Mouse (Mus musculus) neutrophil, adult 5-6 weeks (primary cell): ENCODE results near the gene Slc36a4. TPM values are rescaled to one million over a fixed set of nuclear protein-coding genes. Genes with fewer than 3 reads are reported as not detected.

Source experiments
- ATAC-seq: fragments of 151-379, 151-347 bp; 2 replicates; pipeline ENCODE4 v1.8.0; 2017; ENCODE audit warnings: mild to moderate bottlenecking, moderate TSS enrichment; ENCODE audit not compliant: insufficient number of reproducible peaks, poor library complexity, low FRiP score, severe bottlenecking; ENCODE audit errors: extremely low read depth
- total RNA-seq: library from RNA; stranded (forward); fragments of 200-1000 nt; gene quantifications from 2 replicates; pipeline ENCODE4 v1.2.3, GENCODE M21; 2017

Slc36a4 gene
- total RNA-seq, 1 experiment from 2014 or later: 4.1 TPM

- no peak for ATAC-seq
These were observed 11.0 kb downstream of the Slc36a4 start for GRCm38 (mm10) chr9:15720556-15720955.

DNA sequence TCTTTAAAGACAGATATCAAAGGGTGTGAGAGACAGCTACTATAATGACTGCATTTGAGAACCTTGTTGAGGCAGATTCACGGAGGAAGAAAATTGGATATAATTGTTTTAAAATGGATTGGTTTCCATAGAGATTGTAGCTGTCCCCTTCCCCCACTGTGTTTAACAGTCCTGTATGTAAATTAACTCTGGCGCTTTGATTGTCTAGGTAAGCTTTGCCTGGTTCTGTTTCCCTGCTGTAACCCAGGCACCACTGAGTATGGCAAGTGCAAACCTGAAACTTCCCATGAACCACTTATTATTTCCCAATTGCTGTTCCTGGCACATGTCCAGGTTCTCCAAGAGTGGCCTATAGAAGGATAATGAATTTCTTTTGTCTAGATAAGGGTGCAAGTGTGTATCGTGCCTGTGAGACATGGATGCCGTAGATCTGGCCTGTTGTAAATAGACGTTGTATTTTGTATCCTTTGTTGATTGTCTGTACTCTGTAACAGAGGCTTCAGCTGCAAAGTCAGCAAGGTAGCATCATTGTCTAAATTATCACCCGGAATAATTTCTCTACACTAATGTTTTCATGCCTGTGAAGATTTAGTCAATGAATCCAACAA lies 11.8 kb downstream of the Slc36a4 start:
- ATAC-seq: no peak

GRCm38 (mm10) chr9:15722506-15722905 lies 13.0 kb downstream of the Slc36a4 start:
- no peak for ATAC-seq

GRCm38 (mm10) chr9:15727168-15727567 lies 17.6 kb downstream of the Slc36a4 start:
- ATAC-seq: no peak

DNA sequence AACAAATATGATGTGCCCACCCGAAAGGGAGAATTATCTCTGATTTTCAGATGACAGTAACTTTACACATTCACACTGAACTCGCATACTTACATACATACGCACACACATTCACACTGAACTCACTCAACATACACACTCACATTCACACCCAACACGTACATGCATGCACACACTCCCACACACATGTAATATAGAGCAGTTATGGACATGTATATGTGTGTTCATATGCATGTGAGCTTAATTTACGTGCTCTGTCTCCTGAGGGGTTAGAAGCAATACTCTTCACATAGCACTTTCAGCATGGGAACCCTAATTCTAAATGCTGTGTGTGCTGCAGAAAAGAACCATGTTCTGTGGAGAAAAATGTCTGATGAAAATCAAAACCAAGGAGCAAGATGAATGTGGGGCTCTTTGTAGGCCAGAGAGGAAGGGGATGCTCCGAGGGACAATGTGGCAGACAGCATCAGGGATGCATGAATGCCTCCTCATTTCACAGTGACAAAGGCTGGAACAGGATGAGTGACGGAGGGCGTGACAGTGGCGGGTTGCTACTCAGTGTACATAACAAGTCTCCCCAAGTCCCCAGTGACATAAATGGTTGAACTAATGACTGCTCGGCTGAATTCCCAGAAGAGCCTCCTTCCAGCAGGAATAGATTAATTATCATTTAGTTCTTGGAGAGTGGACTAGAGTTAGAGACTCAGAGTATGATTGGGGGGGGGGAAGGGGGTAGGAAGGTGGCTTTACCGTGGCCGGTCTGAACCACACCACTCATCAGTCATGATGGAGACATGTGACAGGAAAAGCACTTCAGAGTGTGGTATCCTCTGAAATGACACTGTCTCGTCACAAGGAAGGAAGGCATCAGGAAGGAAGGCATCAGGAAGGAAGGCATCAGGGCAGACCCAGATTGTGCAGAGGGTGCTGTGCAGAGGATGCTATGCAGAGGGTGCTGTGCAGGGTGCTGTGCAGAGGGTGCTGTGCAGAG lies 22.5 kb downstream of the Slc36a4 start:
- ATAC-seq: no peak

DNA sequence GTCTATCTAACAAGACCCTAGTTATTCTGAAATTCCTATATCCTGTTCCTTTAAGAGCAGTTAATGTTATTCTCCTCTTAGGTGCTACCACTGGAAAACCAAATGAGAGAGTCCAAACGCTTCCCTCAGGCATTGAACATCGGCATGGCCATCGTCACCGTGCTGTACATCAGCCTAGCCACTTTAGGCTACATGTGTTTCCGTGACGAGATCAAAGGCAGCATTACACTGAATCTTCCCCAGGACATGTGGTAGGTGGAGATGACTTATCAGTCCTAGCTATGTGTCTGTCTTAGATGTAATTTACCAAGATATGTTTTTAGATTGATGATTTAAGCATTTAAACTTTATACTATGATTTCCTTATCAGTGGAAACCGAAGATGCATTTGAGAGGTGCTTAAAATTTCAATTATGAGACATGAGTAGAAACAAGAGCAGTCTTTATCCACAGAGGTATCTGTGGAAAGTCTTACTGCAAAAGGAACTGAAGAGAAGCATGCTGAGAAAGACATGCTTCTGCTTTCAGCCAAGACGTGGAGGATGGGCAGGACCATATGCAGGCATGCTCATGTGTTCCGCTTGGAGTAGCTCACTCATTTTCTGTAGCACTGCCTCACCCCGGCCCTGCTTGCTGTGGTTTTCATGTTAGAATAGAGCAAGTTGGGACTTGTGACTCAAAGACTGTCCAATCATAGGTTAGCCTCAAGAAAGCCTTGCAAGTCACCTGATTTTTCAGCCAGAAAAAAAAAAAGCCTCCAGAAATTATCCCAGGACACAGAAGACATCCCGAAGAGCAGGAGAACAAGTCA lies 24.7 kb downstream of the Slc36a4 start:
- ATAC-seq: no peak

GRCm38 (mm10) chr9:15734867-15735131 lies 25.3 kb downstream of the Slc36a4 start:
- ATAC-seq: no peak

GRCm38 (mm10) chr9:15737522-15737921 lies 28.0 kb downstream of the Slc36a4 start:
- ATAC-seq: no peak

DNA sequence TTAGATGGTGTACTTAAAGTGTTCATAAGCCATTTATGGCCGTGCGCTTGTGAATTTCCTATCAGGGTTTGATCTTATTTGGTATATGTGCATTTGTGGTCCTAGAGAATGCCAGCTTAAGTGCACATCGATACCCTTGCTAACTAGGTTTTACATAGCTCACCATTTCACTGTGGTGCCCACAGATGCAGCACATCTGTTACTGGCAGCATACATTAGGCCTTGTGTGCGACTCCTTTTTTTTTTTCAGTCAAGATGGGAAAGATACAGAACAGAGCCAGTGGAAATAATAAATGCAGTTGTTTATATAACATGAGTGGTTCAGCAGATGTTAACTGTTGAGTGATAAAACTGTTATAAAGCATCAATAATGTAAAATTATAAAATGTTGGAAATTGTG lies 31.9 kb downstream of the Slc36a4 start:
- no peak for ATAC-seq

DNA sequence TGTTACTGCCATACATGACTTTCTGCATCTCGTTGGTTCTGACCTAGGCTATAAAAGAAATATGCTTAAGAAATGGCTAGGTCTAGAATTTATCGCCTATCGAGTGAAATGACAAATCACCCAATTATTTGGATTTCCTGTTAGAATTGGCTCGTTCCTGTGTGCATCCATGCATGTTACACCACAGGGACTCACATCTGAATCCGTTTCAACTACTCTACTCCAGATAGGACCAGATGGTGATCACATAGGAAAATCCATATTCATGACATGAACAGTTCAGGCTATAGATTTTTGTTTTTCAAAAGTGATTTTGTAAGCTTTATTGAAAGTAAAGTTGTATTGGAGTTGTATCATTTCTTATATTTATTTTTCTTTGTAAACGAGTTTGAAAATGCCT lies 32.4 kb downstream of the Slc36a4 start:
- no peak for ATAC-seq

DNA sequence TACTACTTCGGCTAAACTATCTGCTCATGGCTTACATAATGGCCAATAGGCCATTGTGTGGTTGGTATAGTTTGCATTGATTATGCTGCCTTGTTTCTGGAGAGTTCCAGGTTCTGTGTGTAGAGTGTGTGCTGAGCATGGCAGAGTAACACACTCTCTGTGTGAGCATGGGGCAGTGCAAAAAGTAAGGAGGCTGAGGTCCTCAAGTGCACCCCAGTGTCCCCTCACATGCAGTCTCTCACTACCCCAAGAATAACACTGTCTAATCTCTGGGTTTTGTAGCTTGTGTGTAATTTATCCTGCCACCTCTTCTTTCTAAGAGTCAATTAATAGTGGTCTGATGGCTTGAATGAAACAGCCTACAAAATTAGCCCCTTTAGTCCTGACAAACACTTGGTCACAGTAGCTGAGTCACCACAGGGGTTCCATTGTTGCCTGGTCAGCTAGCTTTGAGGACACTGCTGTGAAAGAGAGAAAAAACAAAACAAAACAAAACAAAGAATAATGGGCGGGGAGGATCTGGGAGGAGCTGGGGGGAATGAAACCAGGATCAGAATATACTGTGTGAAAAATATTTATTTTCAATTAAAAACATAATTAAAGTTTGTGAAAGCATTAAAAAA lies 36.6 kb downstream of the Slc36a4 start:
- ATAC-seq: no peak

DNA sequence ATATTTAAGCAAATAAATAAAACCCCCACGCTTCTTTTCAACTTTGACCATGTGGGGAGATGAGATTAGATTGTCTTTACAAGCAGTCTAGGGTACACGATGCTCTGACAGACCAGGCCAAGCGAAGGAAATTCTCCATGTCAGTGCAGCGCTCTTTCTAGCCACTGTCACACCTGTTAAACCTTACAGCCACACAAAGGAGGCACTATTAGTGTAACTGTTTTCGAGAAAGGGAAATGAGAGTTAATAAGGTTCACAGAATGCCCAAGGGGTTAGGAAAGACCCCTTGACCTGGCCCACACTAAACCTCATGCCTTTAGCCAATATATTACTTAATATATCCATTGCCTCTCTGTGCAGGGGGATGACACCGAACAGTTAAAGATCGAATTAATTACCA lies 37.1 kb downstream of the Slc36a4 start:
- ATAC-seq: no peak

DNA sequence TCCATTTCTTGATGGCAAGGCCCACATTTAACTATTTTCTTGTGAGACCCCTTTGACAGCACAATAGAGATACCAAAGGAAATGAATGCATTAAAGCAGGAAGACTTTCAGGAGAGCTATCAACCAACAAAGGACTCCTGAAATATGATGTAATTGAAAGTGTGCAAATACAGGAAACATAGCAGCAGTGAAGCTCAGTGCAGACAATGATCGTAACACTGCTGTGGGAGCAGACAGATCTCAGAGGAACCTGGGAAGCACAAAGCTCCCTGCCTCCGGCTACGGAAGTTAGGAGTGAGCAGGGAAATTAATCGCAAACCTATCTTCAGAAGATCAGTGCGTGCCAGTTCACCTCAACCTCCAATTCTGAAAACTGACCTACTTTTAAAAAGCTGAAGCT lies 38.8 kb downstream of the Slc36a4 start:
- ATAC-seq: no peak

GRCm38 (mm10) chr9:15759318-15759717 lies 49.8 kb downstream of the Slc36a4 start:
- no peak for ATAC-seq

- no peak for ATAC-seq
These were observed 56.8 kb downstream of the Slc36a4 start for GRCm38 (mm10) chr9:15766379-15766778.

DNA sequence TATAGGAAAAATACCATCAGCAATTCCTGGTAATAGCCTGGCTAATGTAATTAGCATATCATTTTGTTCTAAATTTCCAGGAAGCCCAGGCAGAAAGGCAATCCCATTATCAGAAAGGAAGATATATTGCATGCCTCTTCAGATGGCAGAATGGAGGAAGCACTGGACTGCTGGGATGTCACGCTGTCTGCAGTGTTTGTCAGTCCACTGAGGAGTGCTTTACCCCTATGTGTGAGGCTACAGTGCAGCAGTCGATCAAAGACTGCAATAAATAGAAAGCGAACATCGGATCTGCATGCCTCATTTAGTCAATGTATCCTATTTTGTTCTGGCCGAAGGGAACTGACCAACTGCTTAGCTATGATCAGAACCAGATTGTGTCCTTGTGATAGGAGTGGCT lies 57.3 kb downstream of the Slc36a4 start:
- ATAC-seq: no peak

DNA sequence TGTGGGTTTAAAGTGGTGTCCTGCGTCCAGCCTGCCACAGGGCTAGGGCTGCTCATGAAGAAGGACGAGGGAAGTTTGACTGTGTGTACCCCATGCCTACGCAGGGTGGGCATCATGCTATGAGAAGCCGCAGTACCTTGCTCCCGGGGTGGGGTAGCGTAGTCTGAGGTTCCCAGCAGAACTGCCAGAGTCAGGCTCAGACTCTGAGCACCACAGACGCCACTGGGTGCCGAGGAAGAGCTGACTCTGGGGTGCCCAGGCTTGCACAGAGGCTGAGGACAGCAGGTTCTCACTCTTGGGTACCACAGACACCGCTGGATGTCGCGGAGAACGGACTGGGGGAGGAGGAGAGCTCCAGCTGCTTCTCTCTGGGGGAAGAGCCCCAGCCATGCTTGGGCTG lies 63.2 kb downstream of the Slc36a4 start:
- ATAC-seq: no peak

- ATAC-seq: 0 out of 2 replicates have a peak, but pooled peaks have one; percentile 9
These were observed 63.9 kb downstream of the Slc36a4 start for GRCm38 (mm10) chr9:15773426-15773825.

DNA sequence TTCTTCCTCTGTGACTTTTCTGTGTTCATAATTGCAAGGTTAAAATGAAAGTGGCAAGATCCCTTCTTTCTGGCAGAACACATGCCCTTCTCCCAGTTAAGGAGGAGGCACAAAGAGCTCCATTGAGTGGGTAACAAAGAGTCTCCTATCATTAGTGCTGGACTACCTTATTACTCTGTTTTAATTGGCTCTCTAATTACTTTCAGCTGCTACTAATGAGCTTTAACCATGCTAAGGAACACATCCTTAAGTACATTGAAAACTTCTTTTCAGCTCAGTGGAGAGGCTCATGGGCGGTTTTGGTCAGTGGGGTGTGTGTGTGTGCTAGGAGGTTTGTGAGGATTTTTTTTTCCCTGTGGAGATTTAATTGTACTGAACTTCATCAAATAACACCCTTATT lies 65.4 kb downstream of the Slc36a4 start:
- ATAC-seq: no peak
